Mouse (Mus musculus): ENCODE results near the gene Hhip. TPM values are rescaled to one million over a fixed set of nuclear protein-coding genes. Genes with fewer than 3 reads are reported as not detected.

The Hhip gene
- 0.16 and 1.5 TPM in 2 replicates for polyA plus RNA-seq (2012; rRNA removed; ENCODE audit: low replicate concordance)

DNA sequence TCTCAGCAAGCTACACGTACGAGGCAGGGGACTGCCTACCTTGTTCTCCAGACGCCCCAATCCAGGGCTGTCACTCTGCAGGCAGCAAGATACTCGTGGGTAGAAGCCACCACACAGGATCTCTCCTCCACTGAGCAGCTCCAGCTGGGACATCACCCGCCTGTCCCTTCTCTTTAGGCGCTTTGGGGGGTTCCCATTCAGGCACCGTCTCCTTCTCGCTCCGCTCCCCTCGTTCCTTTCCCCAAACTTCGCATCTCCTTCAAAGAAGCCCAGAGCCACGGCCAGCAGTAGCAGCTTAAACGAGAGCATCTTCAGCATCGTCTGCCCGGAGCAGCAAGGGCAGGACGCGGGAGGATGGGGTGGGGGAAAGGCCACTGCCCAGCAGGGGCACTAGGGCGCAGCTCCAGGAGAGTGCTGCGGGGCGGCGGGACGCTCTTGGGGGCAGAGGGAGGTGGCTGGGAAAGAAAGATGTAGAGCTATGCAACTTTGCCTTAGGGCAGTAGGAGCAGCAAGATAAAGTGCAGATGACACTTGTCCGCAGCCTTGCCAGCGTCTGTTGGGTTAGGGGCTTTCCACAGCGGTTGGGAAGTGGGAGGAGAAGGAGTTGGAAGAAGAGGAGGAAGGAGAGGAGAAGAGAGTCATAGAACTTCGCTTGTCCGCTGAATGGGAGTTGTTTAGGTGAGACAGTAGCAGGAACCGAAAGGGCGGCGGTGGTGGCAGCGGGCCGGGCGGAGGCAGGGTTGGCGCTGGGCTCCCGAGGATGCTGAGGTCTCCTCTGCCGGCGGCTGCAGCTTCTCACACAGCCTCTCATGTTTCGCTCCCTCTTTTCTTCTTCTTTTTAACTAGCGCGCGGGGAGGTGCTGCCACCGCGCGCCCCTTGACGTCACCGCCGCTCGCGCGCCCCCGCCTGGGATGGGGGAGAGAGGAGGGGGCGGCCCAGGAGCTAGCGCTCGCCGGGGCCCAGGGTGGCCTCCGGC lies at the start of gene Hhip:
Hhip (minus strand) TSS at position 809 of the 977 bp plus-strand sequence.

Data from subcutaneous adipose tissue, adult 2 months (tissue).